Mouse (Mus musculus): ENCODE data around the gene Carmil1. TPM values are rescaled to one million over a fixed set of nuclear protein-coding genes. Genes with fewer than 3 reads are reported as not detected.
A peak's percentile ranks its signal among the peaks of the same experiment; 100 is the strongest.

Gene Carmil1
- total RNA-seq, 2 experiments from 2014 or later = 3.8 to 4.9 TPM

DNA sequence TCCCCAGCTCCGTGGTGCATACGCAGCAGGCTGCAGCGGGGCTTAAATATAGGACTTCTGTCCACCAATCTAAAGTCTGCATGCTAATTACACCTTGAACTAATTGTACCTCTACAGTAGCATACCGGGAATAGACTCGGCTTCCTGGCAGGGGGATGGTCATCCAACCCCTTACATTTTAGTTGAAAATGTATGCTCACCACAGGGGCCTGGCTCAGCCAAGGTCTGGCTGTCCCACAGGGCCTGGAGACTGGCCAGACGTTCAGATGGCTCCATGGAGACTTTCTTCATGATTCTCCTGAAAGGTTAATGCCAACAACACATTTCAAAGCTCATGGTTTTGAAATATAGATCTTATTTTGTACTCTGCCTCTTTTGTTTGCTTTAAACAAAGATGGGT, 125.4 kb downstream of the Carmil1 start:
- no peak for ATAC-seq (replicated peaks; ENCODE audit: poor library complexity)

DNA sequence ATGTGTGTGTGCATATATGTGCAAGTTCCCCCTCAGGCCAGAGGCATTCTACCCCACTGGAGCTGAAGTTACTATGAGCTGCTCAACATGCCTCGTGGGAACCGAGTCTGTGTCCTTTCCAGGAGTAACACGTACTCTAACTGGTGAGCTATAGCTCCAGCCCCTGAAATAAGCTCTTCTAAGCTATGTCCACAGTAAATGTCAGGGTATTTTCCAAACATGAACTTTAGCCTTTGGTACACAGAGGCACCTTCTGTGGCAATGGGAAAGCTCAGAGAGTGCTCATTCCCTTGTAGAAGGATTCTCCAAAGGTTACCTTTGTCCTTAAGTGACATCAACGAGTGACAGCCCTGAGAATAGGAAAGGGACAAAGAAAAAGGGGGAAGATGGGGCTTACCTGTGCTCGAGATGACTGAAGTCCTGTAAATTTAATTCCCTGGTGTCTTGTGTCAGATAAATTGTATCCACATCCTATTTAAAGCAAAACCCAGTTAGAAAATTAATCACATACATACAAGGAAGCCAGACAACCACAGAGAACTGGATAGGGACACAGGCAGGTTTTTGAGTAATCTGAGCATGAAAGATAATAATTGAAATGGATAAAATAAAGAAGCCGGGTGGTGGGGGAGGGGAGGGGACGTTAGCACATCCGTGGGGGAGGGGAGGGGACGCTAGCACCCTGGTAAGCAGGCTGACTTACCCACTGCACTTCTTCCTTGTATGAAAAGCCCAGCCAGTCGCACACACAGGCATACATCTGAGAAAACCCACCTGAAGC, 126.1 kb downstream of the Carmil1 start:
- no peak for ATAC-seq (replicated peaks; ENCODE audit: poor library complexity)

DNA sequence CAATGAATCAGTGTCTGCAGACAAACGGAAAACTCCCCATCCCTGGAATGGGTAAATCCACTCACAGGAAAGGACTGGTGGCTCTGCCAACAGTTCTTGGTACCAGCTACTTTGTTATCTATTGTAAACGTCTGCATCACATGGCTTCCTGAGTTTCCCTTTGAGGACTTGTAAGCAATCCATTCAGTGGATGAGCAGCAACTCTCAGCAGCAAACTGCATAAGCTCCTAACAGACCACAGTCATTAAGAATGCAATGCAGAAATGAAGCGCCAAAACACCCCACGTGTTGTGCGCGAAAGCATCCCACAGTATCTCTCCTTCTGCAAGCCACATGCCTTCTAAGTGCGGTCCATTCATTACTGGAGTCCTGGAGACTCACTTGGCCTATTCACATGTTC, 128.0 kb downstream of the Carmil1 start:
- 0 out of 2 replicates have a peak, but pooled peaks have one; percentile 14 for ATAC-seq (replicated peaks; ENCODE audit: poor library complexity)

GRCm38 (mm10) chr13:24151335-24151734, 129.3 kb downstream of the Carmil1 start:
- no peak for ATAC-seq (replicated peaks; ENCODE audit: poor library complexity)

DNA sequence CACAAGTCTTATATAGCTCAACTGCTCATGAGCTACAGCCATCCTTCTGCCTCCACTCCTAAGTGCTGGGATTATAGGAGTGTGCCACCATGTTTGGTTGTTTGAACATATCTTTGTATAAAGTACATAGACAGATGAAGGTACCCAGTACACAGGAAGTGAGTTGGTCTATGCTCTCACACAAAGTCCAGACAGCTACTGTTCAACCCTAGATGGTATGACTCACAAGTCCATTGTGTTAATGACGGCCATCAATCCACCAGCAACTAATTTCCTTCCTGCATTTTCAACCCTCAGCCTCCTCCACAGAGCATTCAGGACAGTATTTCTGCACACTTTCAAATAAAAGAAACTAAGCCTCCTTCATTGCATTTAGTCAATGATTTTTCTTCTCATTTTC, 132.0 kb downstream of the Carmil1 start:
- ATAC-seq (replicated peaks; ENCODE audit: poor library complexity) = no peak

DNA sequence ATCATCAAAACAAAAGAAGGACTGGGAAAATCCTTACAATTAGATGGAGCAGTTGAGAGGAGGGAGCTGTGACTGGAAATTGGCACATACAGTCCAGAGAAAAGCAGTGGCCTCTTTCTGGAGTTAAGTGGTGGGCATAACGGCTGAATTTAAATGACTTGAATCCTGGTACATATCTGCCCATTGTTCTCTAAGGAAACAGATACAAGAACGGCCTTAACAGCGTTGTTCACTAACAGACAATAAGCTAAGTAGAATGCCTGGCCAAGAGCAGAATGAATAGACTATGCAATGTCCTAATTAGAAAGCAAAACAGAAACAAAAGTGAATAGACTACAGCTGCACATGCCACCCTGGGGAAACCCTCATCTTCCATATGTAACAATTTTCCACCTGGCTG, 133.6 kb downstream of the Carmil1 start:
- no peak for ATAC-seq (replicated peaks; ENCODE audit: poor library complexity)

DNA sequence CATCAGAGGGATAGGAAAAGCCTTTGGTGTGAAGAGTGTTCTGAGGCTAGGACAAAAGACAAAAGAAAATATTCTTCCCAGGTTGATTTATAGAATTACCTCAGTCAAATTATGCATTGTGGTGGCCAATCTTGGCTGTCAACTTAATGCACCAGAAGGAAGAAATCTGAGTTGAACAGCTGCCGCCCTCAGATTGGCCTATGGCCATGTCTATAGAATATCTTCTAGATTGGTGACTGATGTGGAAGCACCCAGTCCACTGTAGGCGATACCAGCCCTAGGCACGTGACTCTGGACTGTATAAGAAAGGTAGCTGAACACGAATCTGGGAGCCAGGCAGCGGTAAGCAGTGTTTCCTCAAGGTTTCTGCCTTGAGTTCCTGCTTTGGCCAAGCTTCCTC, 134.1 kb downstream of the Carmil1 start:
- no peak for ATAC-seq (replicated peaks; ENCODE audit: poor library complexity)

- no peak for ATAC-seq (replicated peaks; ENCODE audit: poor library complexity)
Observed at GRCm38 (mm10) chr13:24144858-24145257, 135.7 kb downstream of the Carmil1 start.

- ATAC-seq (replicated peaks; ENCODE audit: poor library complexity) = no peak
Observed at GRCm38 (mm10) chr13:24144141-24144540, 136.5 kb downstream of the Carmil1 start.

DNA sequence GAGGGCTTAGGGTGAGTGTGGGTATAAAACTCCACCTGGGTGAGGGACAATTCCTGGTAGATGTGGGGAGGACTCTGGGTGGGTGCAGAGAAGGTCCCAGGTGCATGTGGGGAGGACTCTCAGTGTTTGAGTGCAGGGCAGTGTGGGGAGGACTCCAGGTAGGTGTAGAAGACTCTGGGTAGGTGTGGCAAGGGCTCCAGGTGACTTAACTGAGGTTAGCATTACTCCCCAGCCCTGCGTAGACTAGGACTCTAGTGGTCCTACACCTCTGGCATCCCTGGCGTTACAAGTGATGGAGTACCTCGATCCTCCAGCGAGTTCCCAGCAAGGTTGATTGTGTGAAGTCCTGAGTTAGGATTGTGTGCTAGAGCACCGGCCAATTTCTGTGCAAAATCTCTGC, 143.8 kb downstream of the Carmil1 start:
- ATAC-seq (replicated peaks; ENCODE audit: poor library complexity) = no peak

- ATAC-seq (replicated peaks; ENCODE audit: poor library complexity) = no peak
Observed at GRCm38 (mm10) chr13:24135282-24136230, 145.0 kb downstream of the Carmil1 start.

GRCm38 (mm10) chr13:24132866-24133265, 147.7 kb downstream of the Carmil1 start:
- no peak for ATAC-seq (replicated peaks; ENCODE audit: poor library complexity)

GRCm38 (mm10) chr13:24131319-24131718, 149.3 kb downstream of the Carmil1 start:
- no peak for ATAC-seq (replicated peaks; ENCODE audit: poor library complexity)

GRCm38 (mm10) chr13:24130741-24131140, 149.9 kb downstream of the Carmil1 start:
- no peak for ATAC-seq (replicated peaks; ENCODE audit: poor library complexity)

GRCm38 (mm10) chr13:24128731-24129130, 151.9 kb downstream of the Carmil1 start:
- no peak for ATAC-seq (replicated peaks; ENCODE audit: poor library complexity)

DNA sequence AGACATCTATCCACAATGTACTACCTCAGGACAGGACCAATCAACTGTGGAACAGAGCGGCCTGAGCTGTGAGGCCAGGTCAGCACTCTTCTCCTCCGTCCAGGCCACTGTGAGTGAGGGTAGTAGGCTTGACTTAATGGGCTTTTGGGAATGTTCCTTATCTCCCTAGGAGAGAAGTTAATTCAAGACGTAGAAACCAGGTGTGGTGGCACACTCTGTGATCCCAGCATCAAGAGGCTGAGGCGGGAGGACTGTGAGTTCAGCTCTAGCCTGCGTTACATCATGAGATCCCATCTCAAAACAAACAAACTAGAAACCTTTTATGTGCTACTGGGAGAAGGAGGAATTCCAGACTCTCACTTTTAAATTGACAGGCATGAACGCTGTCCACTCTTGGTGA, 154.7 kb downstream of the Carmil1 start:
- no peak for ATAC-seq (replicated peaks; ENCODE audit: poor library complexity)

- ATAC-seq (replicated peaks; ENCODE audit: poor library complexity) = no peak
Observed at GRCm38 (mm10) chr13:24117181-24117812, 163.3 kb downstream of the Carmil1 start.

GRCm38 (mm10) chr13:24112689-24113348, 167.8 kb downstream of the Carmil1 start:
- ATAC-seq (replicated peaks; ENCODE audit: poor library complexity) = peak; percentile 80

GRCm38 (mm10) chr13:24110329-24110728, 170.3 kb downstream of the Carmil1 start:
- no peak for ATAC-seq (replicated peaks; ENCODE audit: poor library complexity)

- ATAC-seq (replicated peaks; ENCODE audit: poor library complexity) = no peak
Observed at GRCm38 (mm10) chr13:24108282-24108681, 172.3 kb downstream of the Carmil1 start.

- ATAC-seq (replicated peaks; ENCODE audit: poor library complexity) = no peak
Observed at GRCm38 (mm10) chr13:24107058-24107457, 173.5 kb downstream of the Carmil1 start.
